Mouse (Mus musculus) gastrocnemius, adult 2 months (tissue): ENCODE measurements at regions not wholly inside any gene's neighbourhood (a gene's known extent, or its start where the extent isn't known, plus 50 kb on each side); places are given as distances from the start of the nearest gene placed in this dataset.

Source experiments
- DNase-seq: peaks from one replicate; pipeline ENCODE4 v3.0.0; 2022
- H3K27ac ChIP-seq: fragments of 200-600 bp; 2 replicates; pipeline ENCODE4 v1.8.1; 2022; ENCODE audit warnings: mild to moderate bottlenecking
- H3K4me3 ChIP-seq: fragments of 200-600 bp; 2 replicates; pipeline ENCODE4 v1.8.1; 2022; ENCODE audit warnings: mild to moderate bottlenecking, moderate library complexity
- CTCF ChIP-seq: fragments of 200-600 bp; IDR thresholded peaks from 2 replicates; pipeline ENCODE4 v1.8.1; 2022; ENCODE audit warnings: antibody characterized with exemption, mild to moderate bottlenecking, moderate library complexity
- intact Hi-C: fragments of 180-260 bp; cut with DNase I; formaldehyde crosslinking; loops from one replicate; pipeline ENCODE4 v1.15.1; 2025

DNA sequence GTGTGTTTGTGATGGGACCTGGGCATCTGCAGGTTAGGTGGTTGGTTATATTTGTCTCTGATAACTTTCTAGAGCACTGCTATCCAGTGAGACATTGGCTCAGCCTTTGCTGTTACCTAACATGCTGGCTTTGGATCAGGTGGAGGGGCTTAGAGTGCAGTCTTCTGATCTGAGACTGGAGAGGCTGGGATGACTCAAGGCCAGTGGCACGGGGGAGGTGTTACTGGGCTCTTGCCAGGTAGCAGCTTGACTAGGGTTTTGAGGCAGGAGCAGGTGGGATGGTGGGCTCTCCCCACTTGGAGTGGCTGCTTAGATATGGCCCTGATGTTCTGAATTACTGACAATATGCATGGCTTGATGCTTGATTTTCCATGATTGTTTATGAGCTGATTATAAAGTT, 236.0 kb downstream of the Zfp704 start:
- Histone ChIP-seq H3K4me3 (no peak overlapping the region), H3K27ac (no peak overlapping the region)
- no peak for TF ChIP-seq CTCF
- intact Hi-C loops = no loop called here
- no peak for DNase-seq

DNA sequence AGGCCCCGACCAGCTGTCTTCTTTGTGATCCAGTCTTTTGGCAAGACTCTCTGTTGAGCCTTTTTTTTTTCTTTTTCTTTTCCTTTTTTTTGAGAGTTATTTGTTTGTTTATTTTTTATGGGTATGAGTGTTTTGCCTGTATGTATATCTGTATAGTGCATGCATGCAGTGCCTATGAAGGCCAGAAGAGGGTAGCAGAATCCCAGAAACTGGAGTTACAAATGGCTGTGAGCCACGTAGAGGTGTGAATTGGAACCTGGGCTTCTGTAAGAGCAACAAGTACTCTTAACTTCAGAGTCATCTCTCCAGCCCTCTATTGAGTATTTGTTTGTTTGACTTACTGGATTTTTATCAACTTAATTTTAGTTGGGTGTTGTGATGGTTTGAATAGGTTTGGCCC, 239.8 kb downstream of the Zfp704 start:
- DNase-seq = no peak
- no peak overlapping the region for H3K4me3 ChIP-seq
- intact Hi-C loops = no loop called here
- no peak overlapping the region for H3K27ac ChIP-seq
- no peak for TF ChIP-seq CTCF

DNA sequence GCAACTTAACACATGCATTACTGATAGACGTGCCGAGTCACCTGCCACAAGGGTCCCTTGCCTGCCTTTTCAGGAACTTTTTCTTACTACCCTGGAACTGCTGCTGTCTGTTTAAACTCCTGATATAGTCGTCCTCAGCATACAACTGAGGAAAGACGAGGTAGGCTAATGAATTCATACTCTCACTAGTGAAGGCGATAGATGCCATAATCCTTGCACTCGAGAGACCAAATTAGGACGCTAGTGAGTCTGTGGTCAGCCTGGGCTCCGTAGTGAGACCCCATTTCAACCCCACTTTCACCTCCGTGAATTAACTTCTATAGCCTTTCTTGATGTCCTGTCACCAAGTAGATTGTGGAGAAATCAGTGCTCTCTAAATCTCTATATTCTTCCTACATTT, 244.1 kb downstream of the Zfp704 start:
- H3K27ac ChIP-seq = no peak overlapping the region
- intact Hi-C loops = no loop called here
- no peak overlapping the region for H3K4me3 ChIP-seq
- TF ChIP-seq CTCF = no peak
- no peak for DNase-seq

DNA sequence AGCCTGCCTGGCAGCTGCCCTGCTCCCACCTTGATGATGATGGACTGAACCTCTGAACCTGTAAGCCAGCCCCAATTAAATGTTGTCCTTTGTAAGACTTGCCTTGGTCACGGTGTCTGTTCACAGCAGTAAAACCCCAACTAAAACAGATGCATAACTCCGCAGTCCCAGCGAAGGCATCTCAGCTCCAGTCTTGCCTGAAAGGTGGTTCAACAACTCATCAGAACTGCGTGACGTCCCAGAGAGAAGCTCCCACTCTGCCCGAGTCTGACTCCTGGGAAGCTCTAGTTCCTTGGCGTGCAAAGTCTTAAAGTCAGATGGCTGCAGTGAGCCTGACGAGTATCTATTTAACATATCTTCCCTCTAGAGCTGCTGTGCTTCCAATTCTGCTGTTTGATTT, 250.7 kb downstream of the Zfp704 start:
- no peak overlapping the region for H3K27ac ChIP-seq
- intact Hi-C loops = no loop called here
- no peak for DNase-seq
- no peak for TF ChIP-seq CTCF
- H3K4me3 ChIP-seq = no peak overlapping the region

DNA sequence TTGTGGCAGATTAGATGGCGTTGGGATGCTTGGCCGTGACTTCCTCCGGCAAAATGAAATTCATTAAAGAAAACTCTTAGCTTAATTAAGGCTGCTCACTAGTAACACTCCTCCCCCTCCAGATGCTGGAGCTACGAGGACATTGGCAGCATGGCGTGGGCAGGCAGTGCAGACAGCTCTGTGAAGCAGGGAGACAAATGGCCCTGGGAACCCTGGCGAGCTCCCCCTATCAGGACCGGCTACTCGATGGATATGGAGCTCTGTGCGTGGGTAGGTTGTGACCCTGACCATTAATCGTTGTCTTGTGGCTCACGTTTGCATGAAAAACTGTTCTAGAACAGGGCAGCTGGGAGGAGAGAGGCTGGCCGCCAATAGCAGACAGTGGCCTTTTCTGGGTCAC, 251.8 kb downstream of the Zfp704 start:
- no peak for TF ChIP-seq CTCF
- intact Hi-C loops = no loop called here
- no peak for DNase-seq
- H3K4me3 ChIP-seq = no peak overlapping the region
- H3K27ac ChIP-seq = no peak overlapping the region

DNA sequence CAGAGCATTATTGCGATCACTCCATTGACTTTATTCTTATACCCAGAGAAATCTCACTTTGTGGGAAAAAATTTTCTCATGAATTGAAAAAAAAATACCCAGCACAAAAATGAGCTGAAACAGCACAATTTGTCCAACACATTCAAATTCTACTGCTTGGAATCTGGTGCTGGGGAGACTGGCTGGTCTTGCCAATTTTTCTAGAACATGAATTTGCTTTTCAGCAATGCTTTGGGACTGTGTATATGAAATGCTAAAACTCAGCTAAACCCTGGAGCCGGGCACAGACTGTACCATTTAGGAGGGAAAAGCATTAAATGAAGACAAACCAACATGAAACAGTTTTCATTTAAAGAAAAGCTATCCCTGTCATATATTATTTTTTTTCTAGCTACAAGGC, 252.2 kb downstream of the Zfp704 start:
- H3K4me3 ChIP-seq = no peak overlapping the region
- intact Hi-C loops = no loop called here
- no peak overlapping the region for H3K27ac ChIP-seq
- TF ChIP-seq CTCF = no peak
- DNase-seq = no peak

DNA sequence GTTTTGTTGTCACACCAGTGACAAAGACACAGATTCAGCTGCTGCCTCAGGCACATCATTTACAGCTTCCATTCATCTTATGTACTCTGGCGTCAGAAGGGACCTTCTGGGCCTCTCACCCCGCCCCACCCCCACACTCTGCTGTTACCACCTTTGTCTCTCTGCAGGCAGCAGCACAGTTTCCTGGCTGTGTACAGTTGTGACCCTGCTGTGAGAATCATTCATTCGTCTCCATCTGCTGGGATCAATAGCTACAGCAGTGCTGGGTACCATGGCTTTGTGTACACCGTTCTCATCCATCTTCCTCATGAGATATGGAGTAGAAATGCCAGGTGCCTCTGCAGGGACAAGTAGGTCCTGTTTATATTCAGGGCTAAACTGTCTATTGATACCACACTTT, 254.0 kb downstream of the Zfp704 start:
- DNase-seq = no peak
- no peak overlapping the region for H3K4me3 ChIP-seq
- intact Hi-C loops = no loop called here
- no peak overlapping the region for H3K27ac ChIP-seq
- no peak for TF ChIP-seq CTCF

DNA sequence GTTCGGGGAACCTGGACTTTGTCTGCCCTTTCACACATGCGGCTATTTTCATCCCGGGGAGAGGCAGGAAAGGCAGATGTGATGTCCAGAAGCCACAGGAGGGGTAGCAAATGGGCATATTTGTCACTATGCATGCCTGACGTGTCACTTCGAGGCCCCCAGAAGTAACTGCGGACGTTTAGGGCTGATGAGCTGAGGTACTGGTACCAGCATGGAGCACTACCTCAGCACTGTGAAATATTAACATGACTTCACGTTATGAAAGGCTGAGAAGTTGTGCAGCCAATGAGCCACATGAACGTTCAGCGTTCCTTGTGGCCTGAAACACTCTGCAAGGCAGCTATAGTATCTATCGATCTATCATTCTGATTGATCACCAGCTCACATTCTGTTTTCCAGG, 255.1 kb downstream of the Zfp704 start:
- DNase-seq = no peak
- intact Hi-C loops = no loop called here
- TF ChIP-seq CTCF = no peak
- Histone ChIP-seq H3K27ac (no peak overlapping the region), H3K4me3 (no peak overlapping the region)

DNA sequence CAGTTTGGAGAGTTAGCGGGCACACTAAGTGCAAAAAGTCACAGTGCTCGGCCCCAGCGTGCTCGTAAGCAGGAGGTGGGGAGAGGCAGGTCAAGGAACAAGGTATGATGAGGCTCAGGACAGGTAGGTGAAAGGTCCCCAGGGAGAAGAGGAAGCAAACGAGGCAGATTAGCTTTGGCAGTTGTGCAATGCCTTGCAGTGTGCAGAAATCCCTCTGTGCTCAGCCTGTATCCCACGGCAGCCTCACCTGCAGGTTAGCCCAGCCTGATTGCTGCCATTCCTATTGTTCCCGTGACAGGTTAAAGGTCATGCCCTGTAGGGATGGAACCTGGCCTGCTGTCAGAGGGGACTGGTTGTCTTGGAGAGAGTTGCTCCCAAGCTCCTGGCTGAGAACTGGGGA, 257.6 kb downstream of the Zfp704 start:
- H3K4me3 ChIP-seq = no peak overlapping the region
- no peak for DNase-seq
- no peak overlapping the region for H3K27ac ChIP-seq
- TF ChIP-seq CTCF = no peak
- intact Hi-C loops = no loop called here

DNA sequence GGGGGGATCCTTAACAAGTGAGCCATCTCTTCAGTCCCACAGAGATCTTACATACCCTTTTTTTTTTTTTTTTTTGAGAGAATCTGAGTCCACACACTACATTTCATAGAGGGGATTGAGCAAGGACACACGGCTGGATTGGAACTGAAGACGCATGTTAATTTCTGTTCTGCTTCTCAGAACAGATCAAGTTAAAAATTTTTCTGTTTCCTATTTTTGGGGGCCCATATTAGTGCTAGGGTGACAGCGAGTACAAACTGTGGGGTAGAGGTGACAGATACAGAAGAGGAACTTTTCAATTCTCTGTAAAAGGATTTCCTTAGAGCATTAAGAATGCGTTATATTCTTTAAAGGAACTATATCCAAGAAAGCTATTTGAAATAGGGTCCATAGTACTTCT, 260.1 kb downstream of the Zfp704 start:
- Histone ChIP-seq H3K4me3 (no peak overlapping the region), H3K27ac (no peak overlapping the region)
- no peak for DNase-seq
- intact Hi-C loops = loop anchor here (10.0 kb wide), 1 partner anchor 275 kb away; no protein-coding TSS in a partner anchor
- TF ChIP-seq CTCF = no peak

DNA sequence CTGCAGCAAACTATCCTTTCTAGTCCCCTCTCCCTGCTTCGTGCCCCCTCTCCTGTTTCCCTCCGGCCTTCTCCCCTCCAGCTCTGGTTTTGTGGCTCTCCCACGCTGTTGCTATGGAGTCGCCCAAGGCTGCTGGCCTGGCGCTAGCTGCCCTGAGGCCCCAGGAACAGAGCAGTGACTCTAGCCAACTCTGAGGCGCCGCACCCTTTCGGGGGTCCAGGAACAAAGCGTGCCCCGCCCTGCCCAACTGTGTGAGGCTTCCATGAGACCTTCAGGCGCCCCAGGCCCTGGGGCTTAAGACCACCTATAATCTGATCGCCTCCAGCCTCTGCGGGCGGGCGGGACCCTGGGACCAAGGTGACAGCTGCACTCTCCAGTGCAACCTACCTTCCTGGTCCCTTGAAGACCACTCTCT, 262.4 kb downstream of the Zfp704 start:
- intact Hi-C loops = loop anchor here (10.0 kb wide), 1 partner anchor 273 kb away; no protein-coding TSS in a partner anchor
- Histone ChIP-seq H3K4me3 (peak overlapping the region; percentile 74), H3K27ac (peak overlapping the region; percentile 70)
- peak; percentile 50 for DNase-seq
- no peak for TF ChIP-seq CTCF

DNA sequence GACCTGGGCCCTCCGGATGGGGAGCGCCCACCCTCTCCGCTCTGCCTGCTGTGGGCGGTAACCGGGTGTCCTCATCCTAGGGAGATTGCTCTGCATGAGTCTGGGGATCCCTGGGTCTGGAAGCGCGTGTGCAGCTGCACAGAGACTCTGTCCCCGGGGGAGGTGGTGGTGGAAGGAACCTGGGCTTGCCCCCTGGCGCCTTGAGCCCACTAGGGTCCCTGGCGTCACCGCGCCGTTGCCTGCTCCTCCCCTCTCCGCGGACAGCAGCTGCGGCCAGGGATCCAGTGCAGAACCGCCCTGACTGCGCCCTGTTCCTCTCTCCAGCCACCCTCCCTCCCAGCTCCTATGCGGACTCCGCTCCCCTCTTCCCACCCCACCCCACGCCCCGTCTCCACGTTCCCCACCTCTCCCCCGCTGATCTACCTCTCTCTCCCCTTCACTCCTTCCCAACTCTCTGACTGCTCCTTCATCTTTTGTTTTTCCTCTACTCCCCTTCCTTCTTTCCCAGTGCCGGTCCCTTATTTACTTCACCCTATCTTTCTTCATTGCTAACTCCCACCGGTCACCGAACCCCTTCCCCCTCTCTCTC, 262.9 kb downstream of the Zfp704 start:
- peak; percentile 51 for DNase-seq
- peak overlapping the region; percentile 74 for H3K4me3 ChIP-seq

DNA sequence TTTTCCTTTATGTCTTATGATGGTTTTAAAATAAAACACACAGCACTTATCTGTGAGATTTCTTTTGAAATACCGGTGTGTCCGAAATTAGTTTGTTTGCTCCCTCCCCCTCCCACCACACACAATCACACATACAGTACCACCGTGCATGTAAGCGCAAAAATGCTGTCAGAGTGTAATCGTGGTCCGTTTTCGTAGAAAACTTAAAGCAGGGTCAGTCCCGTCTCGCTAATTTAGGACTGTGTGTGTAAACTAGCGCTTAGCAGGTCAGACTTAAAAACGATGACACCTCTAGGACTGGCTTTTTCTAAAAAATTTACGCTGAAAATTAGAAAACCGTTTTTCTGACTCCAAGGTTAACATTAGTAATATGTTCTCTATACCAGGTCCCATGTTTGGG, 263.5 kb downstream of the Zfp704 start:
- TF ChIP-seq CTCF = no peak
- DNase-seq = no peak
- Histone ChIP-seq H3K4me3 (peak overlapping the region; percentile 74), H3K27ac (peak overlapping the region; percentile 70)
- intact Hi-C loops = loop anchor here (10.0 kb wide), 1 partner anchor 272 kb away; no protein-coding TSS in a partner anchor

More for the DNA sequence above, 262.9 kb downstream of the Zfp704 start:
- no peak for TF ChIP-seq CTCF
- intact Hi-C loops = loop anchor here (10.0 kb wide), 1 partner anchor 272 kb away; no protein-coding TSS in a partner anchor
- H3K27ac ChIP-seq = peak overlapping the region; percentile 70

DNA sequence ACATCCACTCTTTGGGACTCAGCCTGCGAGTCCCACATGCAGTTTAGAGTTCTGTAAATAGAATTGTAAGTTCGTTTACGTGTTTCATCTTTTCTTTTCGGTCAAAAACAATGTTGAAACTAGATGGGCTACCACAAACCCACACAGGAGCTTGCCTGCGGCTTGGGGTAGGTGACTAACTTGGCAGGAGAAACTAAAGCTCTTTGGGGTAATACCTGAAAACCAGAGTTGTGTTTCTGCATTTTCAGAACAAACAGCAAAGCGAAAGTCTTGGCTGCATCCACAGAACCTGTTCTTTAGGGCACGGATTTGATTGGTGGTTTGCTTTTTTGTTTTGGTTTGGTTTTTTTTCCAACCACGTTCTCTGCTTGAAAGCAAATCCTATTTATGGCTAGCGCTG, 264.0 kb downstream of the Zfp704 start:
- H3K4me3 ChIP-seq = peak overlapping the region; percentile 74
- TF ChIP-seq CTCF = no peak
- peak overlapping the region; percentile 41 for H3K27ac ChIP-seq
- DNase-seq = no peak
- intact Hi-C loops = loop anchor here (10.0 kb wide), 1 partner anchor 271 kb away; no protein-coding TSS in a partner anchor
